Mouse (Mus musculus) megakaryocyte, embryonic 14.5 days (primary cell): ENCODE measurements around the gene RPS10-NUDT3. TPM values are rescaled to one million over a fixed set of nuclear protein-coding genes. Genes with fewer than 3 reads are reported as not detected.
A peak's percentile ranks its signal among the peaks of the same experiment; 100 is the strongest.

Experiments used
- H3K27me3 ChIP-seq: replicated peaks from 2 replicates; pipeline ENCODE3; 2012; ENCODE audit warnings: inconsistent platforms
- H3K36me3 ChIP-seq: replicated peaks from 2 replicates; pipeline ENCODE3; 2012; ENCODE audit warnings: low read length, inconsistent platforms, mixed read lengths
- H3K4me1 ChIP-seq: 2 replicates; pipeline ENCODE4 v1.6.1; 2012; ENCODE audit warnings: inconsistent platforms
- H3K4me3 ChIP-seq: replicated peaks from 2 replicates; pipeline ENCODE3; 2012; ENCODE audit warnings: moderate library complexity, mild to moderate bottlenecking, inconsistent platforms
- H3K9me3 ChIP-seq: 2 replicates; pipeline ENCODE4 v1.6.1; 2012; ENCODE audit warnings: inconsistent platforms
- FLI1 ChIP-seq: IDR thresholded peaks from 2 replicates; pipeline ENCODE4 v1.6.1; 2012; ENCODE audit warnings: low read length, inconsistent platforms, mixed read lengths
- GATA1 ChIP-seq: IDR thresholded peaks from 3 replicates; pipeline ENCODE4 v1.6.1; 2012; ENCODE audit warnings: mixed read lengths, low read length, inconsistent platforms, borderline replicate concordance
- polyA plus RNA-seq: library from polyadenylated mRNA; stranded (reverse); fragments of >175 nt; gene quantifications from 2 replicates; pipeline ENCODE4 v1.2.3, GENCODE M21; 2012; ENCODE audit warnings: low replicate concordance; ENCODE audit not compliant: insufficient read depth

RPS10-NUDT3 gene
- not detected in 2 replicates for polyA plus RNA-seq

- H3K4me1 ChIP-seq, result peaks cover 67% of the 10 kb centered on the region
- no peaks in the 10 kb centered on the region for H3K27me3 ChIP-seq
- peak within 1 kb of the TSS; percentile 97 for H3K4me3 ChIP-seq
- TF ChIP-seq FLI1, result no peak; the same call in 1 of the 2 replicates
- TF ChIP-seq GATA1, result no peak
- H3K9me3 ChIP-seq, result no peaks in the 10 kb centered on the region
- H3K36me3 ChIP-seq, result peaks cover 45% of the 10 kb centered on the region
Observed at GRCm38 (mm10) chr17:27634871-27635574, at the start of gene RPS10-NUDT3. Gene RPS10-NUDT3, minus strand, starts transcription at chr17:27635222.

- H3K4me3 ChIP-seq, result no peak overlapping the region
- peaks cover 57% of the 10 kb centered on the region for H3K27me3 ChIP-seq
- peaks cover 20% of the 10 kb centered on the region for H3K4me1 ChIP-seq
- peaks cover 9% of the 10 kb centered on the region for H3K9me3 ChIP-seq
- no peak for TF ChIP-seq GATA1
- no peak for TF ChIP-seq FLI1
- H3K36me3 ChIP-seq, result no peaks in the 10 kb centered on the region
Observed at GRCm38 (mm10) chr17:27678924-27679813, 44.1 kb upstream of the RPS10-NUDT3 start.

- H3K4me3 ChIP-seq, result no peak overlapping the region
- H3K9me3 ChIP-seq, result peaks cover 9% of the 10 kb centered on the region
- TF ChIP-seq FLI1, result no peak
- no peak for TF ChIP-seq GATA1
- H3K27me3 ChIP-seq, result peaks cover 45% of the 10 kb centered on the region
- H3K4me1 ChIP-seq, result peaks cover 20% of the 10 kb centered on the region
- no peaks in the 10 kb centered on the region for H3K36me3 ChIP-seq
Observed at GRCm38 (mm10) chr17:27677756-27678155, 42.7 kb upstream of the RPS10-NUDT3 start.

- Histone ChIP-seq H3K4me3 (no peak overlapping the region), H3K27me3 (peaks cover 43% of the 10 kb centered on the region), H3K9me3 (peaks cover 11% of the 10 kb centered on the region), H3K4me1 (peaks cover 20% of the 10 kb centered on the region), H3K36me3 (no peaks in the 10 kb centered on the region)
- TF ChIP-seq FLI1 (no peak), GATA1 (no peak)
Observed at GRCm38 (mm10) chr17:27676270-27676669, 41.2 kb upstream of the RPS10-NUDT3 start.

- H3K4me1 ChIP-seq, result peaks cover 20% of the 10 kb centered on the region
- no peaks in the 10 kb centered on the region for H3K36me3 ChIP-seq
- H3K27me3 ChIP-seq, result peaks cover 41% of the 10 kb centered on the region
- no peak for TF ChIP-seq FLI1
- no peak for TF ChIP-seq GATA1
- no peak overlapping the region for H3K4me3 ChIP-seq
- H3K9me3 ChIP-seq, result peaks cover 6% of the 10 kb centered on the region
Observed at GRCm38 (mm10) chr17:27675453-27675852, 40.4 kb upstream of the RPS10-NUDT3 start.

GRCm38 (mm10) chr17:27673945-27674344, 38.9 kb upstream of the RPS10-NUDT3 start:
- H3K4me1 ChIP-seq, result peaks cover 14% of the 10 kb centered on the region
- H3K9me3 ChIP-seq, result peaks cover 6% of the 10 kb centered on the region
- no peak for TF ChIP-seq FLI1
- TF ChIP-seq GATA1, result no peak
- H3K27me3 ChIP-seq, result peaks cover 43% of the 10 kb centered on the region
- H3K4me3 ChIP-seq, result no peak overlapping the region
- no peaks in the 10 kb centered on the region for H3K36me3 ChIP-seq

GRCm38 (mm10) chr17:27671720-27672119, 36.7 kb upstream of the RPS10-NUDT3 start:
- peaks cover 15% of the 10 kb centered on the region for H3K4me1 ChIP-seq
- no peaks in the 10 kb centered on the region for H3K36me3 ChIP-seq
- H3K9me3 ChIP-seq, result peaks cover 6% of the 10 kb centered on the region
- no peak overlapping the region for H3K4me3 ChIP-seq
- peaks cover 33% of the 10 kb centered on the region for H3K27me3 ChIP-seq
- TF ChIP-seq FLI1 (no peak), GATA1 (no peak)

- Histone ChIP-seq H3K36me3 (no peaks in the 10 kb centered on the region), H3K9me3 (peaks cover 19% of the 10 kb centered on the region), H3K4me3 (no peak overlapping the region), H3K27me3 (peaks cover 56% of the 10 kb centered on the region), H3K4me1 (peaks cover 20% of the 10 kb centered on the region)
- TF ChIP-seq GATA1 (no peak), FLI1 (no peak)
Observed at GRCm38 (mm10) chr17:27658767-27659166, 23.7 kb upstream of the RPS10-NUDT3 start.

GRCm38 (mm10) chr17:27657123-27657522, 22.1 kb upstream of the RPS10-NUDT3 start:
- Histone ChIP-seq H3K36me3 (no peaks in the 10 kb centered on the region), H3K4me3 (no peak overlapping the region), H3K27me3 (peaks cover 66% of the 10 kb centered on the region), H3K9me3 (peaks cover 23% of the 10 kb centered on the region), H3K4me1 (peaks cover 20% of the 10 kb centered on the region)
- no peak for TF ChIP-seq FLI1
- no peak for TF ChIP-seq GATA1

- Histone ChIP-seq H3K4me3 (no peak overlapping the region), H3K27me3 (peaks cover 70% of the 10 kb centered on the region), H3K4me1 (peaks cover 20% of the 10 kb centered on the region), H3K9me3 (peaks cover 23% of the 10 kb centered on the region), H3K36me3 (no peaks in the 10 kb centered on the region)
- TF ChIP-seq GATA1 (no peak), FLI1 (no peak)
Observed at GRCm38 (mm10) chr17:27656414-27656813, 21.4 kb upstream of the RPS10-NUDT3 start.
